Mouse (Mus musculus): ENCODE data around the gene Agfg2. TPM values are rescaled to one million over a fixed set of nuclear protein-coding genes. Genes with fewer than 3 reads are reported as not detected.

The Agfg2 gene
- polyA plus RNA-seq, 1 experiment from 2014 or later: 15.9 TPM

DNA sequence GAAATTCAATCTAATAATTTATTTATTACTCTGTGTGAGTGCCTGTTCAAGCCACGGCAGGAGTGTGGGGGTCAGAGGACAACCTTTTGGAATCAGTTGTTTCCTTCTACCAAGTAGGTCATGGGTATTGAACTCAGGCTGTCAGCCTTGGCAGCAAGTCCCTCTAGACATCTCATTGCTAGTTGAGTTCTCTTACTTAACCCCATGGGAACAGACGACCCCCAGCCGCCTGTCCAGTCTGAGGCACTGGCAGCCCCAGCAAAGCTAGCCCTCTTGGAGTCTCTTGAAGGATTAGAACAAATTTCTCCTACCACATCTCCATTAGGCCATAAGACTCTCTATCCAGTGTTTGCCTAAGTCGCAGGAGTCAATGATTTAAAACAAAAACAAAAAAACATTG, 4.8 kb downstream of the Agfg2 start:
- Histone ChIP-seq H3K4me1 (peaks cover 12% of the 10 kb centered on the region), H3K4me2 (no peak overlapping the region), H3K27me3 (no peaks in the 10 kb centered on the region), H3K9ac (no peak overlapping the region), H3K36me3 (no peaks in the 10 kb centered on the region; the same call in 1 of the 2 replicates), H3K4me3 (no peak overlapping the region), H3K9me3 (no peaks in the 10 kb centered on the region), H3K27ac (no peak overlapping the region)
- no peak for ATAC-seq (ENCODE audit: insufficient number of reproducible peaks, low FRiP score, low TSS enrichment, low read depth)
- WGBS: 78% methylated on average over 4 of the region's 4 CpGs

DNA sequence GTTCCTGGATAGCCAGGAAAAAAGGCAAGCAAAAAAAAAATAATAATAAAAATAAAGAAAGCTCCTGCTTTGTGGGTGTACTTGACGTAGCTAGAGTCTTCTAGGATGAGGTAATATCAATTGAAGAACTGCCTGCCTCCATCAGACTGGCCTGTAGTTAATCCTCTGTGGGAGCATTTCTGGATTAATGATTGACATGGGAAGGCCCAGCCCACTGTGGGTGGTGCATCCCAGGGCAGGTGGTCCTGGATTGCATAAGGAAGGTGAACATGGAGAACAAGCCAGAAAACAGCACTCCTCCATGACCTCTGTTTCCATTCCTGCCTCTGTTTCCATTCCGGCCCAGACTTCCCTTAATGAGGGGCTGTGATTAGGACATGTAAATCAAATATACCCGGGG, 5.8 kb downstream of the Agfg2 start:
- ATAC-seq (ENCODE audit: insufficient number of reproducible peaks, low FRiP score, low TSS enrichment, low read depth): no peak
- no peak overlapping the region for H3K9ac ChIP-seq
- H3K4me3 ChIP-seq: no peak overlapping the region
- 79% methylated on average over 3 of the region's 3 CpGs for WGBS
- H3K36me3 ChIP-seq: no peaks in the 10 kb centered on the region; the same call in 1 of the 2 replicates
- no peaks in the 10 kb centered on the region for H3K9me3 ChIP-seq
- no peak overlapping the region for H3K27ac ChIP-seq
- H3K4me2 ChIP-seq: no peak overlapping the region
- H3K4me1 ChIP-seq: peaks cover 9% of the 10 kb centered on the region
- H3K27me3 ChIP-seq: no peaks in the 10 kb centered on the region

DNA sequence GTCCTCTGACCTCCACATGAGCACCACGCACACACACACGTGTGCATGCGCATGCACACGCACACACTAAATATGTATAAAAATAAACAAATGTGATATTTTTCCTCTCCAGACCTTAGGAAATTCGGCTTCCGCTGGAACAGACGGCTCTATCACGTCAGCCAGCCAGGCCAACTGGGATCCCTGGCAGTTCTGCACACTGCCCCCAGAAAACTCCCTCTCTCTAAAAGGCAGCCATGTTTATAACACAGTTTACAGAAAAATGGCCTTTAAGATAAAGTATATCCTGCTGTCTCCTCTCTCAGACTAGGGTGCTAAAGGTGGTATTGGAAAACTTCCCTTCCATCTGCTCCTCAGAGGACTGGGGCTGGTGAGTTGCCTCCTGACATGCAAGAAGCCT, 6.7 kb downstream of the Agfg2 start:
- peaks cover under 1% of the 10 kb centered on the region; the same call in 1 of the 2 replicates for H3K4me1 ChIP-seq
- WGBS: 94% methylated on average over 8 of the region's 8 CpGs
- no peaks in the 10 kb centered on the region for H3K9me3 ChIP-seq
- H3K4me3 ChIP-seq: no peak overlapping the region
- H3K4me2 ChIP-seq: no peak overlapping the region
- H3K27me3 ChIP-seq: no peaks in the 10 kb centered on the region
- no peaks in the 10 kb centered on the region; the same call in 1 of the 2 replicates for H3K36me3 ChIP-seq
- H3K27ac ChIP-seq: no peak overlapping the region
- no peak for ATAC-seq (ENCODE audit: insufficient number of reproducible peaks, low FRiP score, low TSS enrichment, low read depth)
- H3K9ac ChIP-seq: no peak overlapping the region

DNA sequence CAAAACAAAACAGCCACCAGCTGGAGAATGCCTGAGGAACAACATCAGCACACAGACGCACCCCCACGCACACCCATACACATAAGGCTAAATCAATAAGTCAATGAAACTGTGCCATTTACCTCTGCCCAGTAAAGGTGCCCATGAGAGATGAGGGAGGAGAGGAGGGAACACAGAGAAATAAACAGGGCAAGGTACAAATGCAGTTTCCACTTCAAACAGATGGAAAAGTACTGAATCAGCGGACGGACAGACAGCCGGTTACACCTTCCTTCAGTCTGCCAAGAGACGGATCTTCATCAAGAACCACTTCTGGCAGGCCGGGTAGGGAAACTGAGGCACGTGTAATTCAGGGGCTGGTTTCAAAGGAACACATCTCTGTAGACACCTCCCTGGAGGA, 9.7 kb downstream of the Agfg2 start:
- Histone ChIP-seq H3K27me3 (no peaks in the 10 kb centered on the region), H3K4me1 (peaks cover 21% of the 10 kb centered on the region), H3K36me3 (no peaks in the 10 kb centered on the region; the same call in 1 of the 2 replicates), H3K9me3 (no peaks in the 10 kb centered on the region), H3K9ac (no peak overlapping the region), H3K4me2 (no peak overlapping the region), H3K27ac (no peak overlapping the region), H3K4me3 (no peak overlapping the region)
- 89% methylated on average over 8 of the region's 8 CpGs for WGBS
- no peak for ATAC-seq (ENCODE audit: insufficient number of reproducible peaks, low FRiP score, low TSS enrichment, low read depth)

DNA sequence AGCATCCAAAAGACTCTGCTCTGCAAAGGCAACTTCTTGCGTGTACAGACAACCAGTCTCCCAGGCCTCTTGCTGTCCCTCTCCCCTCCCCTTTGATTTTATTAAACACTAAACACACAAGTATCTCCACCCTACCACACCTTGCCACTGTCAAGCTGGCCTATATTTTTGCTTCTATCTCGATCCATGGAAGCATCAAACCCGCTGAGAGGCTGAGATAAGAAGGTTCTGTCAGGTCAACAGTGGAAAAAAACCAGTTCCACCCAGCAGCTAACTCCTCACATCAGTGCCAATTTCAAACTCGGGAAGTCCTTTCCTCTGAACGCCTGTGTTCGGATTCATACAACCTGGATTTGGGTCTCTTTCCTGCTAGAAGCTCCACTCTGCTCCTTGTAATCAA, 11.5 kb downstream of the Agfg2 start:
- ATAC-seq (ENCODE audit: insufficient number of reproducible peaks, low FRiP score, low TSS enrichment, low read depth): no peak
- 86% methylated on average over 6 of the region's 6 CpGs for WGBS
- Histone ChIP-seq H3K4me2 (no peak overlapping the region), H3K4me3 (no peak overlapping the region), H3K9me3 (no peaks in the 10 kb centered on the region), H3K27me3 (no peaks in the 10 kb centered on the region), H3K27ac (no peak overlapping the region), H3K9ac (no peak overlapping the region), H3K36me3 (no peaks in the 10 kb centered on the region; the same call in 1 of the 2 replicates), H3K4me1 (peaks cover 24% of the 10 kb centered on the region)

DNA sequence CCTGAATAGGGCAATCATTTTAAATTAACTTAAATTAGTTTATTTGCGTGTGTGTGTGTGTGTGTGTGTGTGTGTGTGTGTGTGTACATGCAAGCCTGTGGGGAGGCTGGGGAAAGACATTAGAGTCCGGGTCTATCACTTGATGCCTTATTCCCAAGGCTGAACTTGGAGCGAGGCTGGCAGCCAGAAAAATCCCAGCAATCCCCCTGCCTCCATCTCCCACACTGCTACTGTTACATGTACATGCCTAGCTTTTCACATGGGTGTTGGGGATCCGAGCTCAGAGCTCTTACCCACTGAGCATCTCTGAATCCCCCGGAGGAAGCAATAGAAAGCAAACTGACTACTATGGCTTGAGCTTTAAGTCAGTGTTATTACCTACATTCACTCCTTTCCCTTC, 12.2 kb downstream of the Agfg2 start:
- peaks cover 24% of the 10 kb centered on the region for H3K4me1 ChIP-seq
- H3K9me3 ChIP-seq: no peaks in the 10 kb centered on the region
- H3K9ac ChIP-seq: no peak overlapping the region
- peak overlapping the region; percentile 77; the same call in 1 of the 2 replicates for H3K27ac ChIP-seq
- ATAC-seq (ENCODE audit: insufficient number of reproducible peaks, low FRiP score, low TSS enrichment, low read depth): no peak
- no peak overlapping the region for H3K4me3 ChIP-seq
- H3K27me3 ChIP-seq: no peaks in the 10 kb centered on the region
- no peak overlapping the region for H3K4me2 ChIP-seq
- 76% methylated on average over 5 of the region's 5 CpGs for WGBS
- H3K36me3 ChIP-seq: peaks cover 2% of the 10 kb centered on the region; the same call in 1 of the 2 replicates

DNA sequence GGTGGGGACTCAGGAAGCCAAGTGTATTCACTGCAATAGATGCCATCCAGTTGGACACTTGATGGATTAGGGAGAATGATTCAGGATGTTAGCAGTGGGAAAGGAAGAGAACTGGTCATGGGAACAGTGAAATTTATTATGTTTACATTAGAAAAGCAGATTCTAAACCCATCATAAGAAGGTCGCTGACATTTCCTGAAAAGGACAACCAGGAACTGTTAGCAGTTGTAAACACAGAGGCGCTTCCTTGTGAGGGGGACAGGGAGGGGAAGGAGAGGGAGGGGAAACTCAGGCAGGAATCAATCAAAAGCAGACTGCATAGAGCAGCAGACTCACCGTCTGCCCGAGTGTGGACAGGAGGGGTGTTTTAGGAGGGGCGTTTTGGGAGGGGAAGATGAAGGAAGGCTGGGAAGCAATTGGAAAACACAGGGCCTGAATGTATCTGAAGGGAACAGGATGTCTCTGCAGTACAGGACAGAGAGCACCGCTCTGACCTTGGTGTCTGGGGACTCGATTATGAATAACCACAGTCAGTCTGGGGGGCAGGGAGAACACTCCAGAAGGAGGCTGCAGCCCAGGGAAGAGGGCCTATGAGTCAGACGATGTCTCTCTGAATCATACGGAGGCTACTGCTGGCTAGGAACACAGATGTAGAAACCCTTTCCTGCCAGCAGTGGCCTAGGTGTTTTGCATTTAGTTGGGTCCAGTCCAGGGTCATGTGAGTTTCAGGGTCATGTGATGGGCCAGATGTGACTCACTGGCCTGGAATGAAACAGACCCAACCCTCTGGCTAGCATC, 12.9 kb downstream of the Agfg2 start:
- peak; percentile 42; the same call in 1 of the 2 replicates for ATAC-seq (ENCODE audit: insufficient number of reproducible peaks, low FRiP score, low TSS enrichment, low read depth)
- H3K9me3 ChIP-seq: no peaks in the 10 kb centered on the region
- H3K27me3 ChIP-seq: no peaks in the 10 kb centered on the region
- no peak overlapping the region for H3K9ac ChIP-seq
- peaks cover 9% of the 10 kb centered on the region for H3K36me3 ChIP-seq
- WGBS: 14% methylated on average over 9 of the region's 9 CpGs
- H3K4me3 ChIP-seq: no peak overlapping the region
- H3K4me1 ChIP-seq: peaks cover 24% of the 10 kb centered on the region
- no peak overlapping the region for H3K4me2 ChIP-seq
- H3K27ac ChIP-seq: peak overlapping the region; percentile 77

DNA sequence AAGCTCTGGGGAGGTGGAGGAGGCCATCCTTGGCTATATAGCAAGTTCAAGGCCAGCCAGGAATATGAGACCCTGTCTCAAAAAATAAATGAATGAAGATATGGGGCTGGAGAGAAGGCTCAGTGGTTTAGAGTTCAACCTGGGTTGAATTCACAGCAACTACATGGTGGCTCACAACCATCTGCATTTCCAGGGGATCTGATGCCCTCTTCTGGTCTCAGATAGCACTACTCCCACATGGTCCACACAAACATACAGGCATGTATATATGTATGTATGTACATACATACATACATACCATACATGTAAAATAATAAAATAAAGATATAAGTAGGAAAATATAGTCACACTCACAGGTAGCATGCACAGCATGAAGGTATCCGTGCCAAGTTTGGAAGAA, 14.3 kb downstream of the Agfg2 start:
- Histone ChIP-seq H3K27me3 (no peaks in the 10 kb centered on the region), H3K4me1 (peaks cover 24% of the 10 kb centered on the region), H3K4me3 (no peak overlapping the region), H3K4me2 (no peak overlapping the region), H3K9me3 (no peaks in the 10 kb centered on the region), H3K9ac (no peak overlapping the region), H3K36me3 (peaks cover 19% of the 10 kb centered on the region), H3K27ac (no peak overlapping the region)
- ATAC-seq (ENCODE audit: insufficient number of reproducible peaks, low FRiP score, low TSS enrichment, low read depth): no peak
- 91% methylated on average over 1 of the region's 1 CpGs for WGBS

DNA sequence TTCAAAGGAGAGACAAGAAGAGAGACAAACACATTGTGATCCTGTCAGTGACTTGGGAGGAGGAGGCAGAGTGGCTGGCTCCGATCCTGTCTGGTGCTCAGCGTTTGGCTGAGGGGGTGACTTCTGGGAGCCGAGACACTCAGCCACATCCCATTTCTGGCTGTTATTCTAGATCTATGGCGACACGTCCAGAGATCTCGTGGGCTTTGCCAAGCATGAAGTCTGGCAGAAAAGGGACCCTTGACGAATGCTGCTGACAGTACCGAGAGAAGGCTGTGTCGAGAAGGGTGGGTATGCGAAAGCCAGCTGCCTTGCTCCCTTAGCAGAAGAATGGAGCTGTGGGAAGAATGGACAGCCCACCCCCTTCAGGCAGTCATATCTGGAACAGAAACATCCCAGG, 15.6 kb downstream of the Agfg2 start:
- ATAC-seq (ENCODE audit: insufficient number of reproducible peaks, low FRiP score, low TSS enrichment, low read depth): no peak
- H3K4me1 ChIP-seq: peaks cover 24% of the 10 kb centered on the region
- WGBS: 72% methylated on average over 10 of the region's 10 CpGs
- H3K36me3 ChIP-seq: peaks cover 30% of the 10 kb centered on the region
- H3K9ac ChIP-seq: no peak overlapping the region
- no peaks in the 10 kb centered on the region for H3K27me3 ChIP-seq
- no peak overlapping the region for H3K27ac ChIP-seq
- H3K4me2 ChIP-seq: 0 out of 2 replicates have a peak overlapping the region, but pooled peaks have one; percentile 5
- H3K9me3 ChIP-seq: no peaks in the 10 kb centered on the region
- H3K4me3 ChIP-seq: no peak overlapping the region

DNA sequence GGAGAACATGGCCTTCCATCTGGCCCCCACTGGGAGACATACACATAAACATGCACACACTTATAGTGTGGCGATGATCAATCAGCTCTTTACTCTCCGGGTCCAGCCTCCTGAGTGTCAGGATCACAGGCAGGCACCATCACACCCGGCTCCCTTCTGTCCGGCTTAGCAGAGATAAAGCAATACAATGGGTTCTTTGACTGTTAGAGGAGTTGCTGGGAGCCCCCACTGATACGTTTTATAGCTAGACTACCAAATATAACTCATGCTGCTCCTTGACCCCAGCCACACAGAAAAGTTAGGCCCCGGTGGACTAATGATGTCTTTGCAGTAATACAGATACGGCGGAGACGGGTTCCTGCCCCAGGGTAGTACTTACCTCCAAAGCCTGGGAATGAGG, 21.5 kb downstream of the Agfg2 start:
- H3K27ac ChIP-seq: no peak overlapping the region
- H3K4me2 ChIP-seq: no peak overlapping the region
- H3K4me1 ChIP-seq: no peaks in the 10 kb centered on the region
- no peak overlapping the region for H3K4me3 ChIP-seq
- WGBS: 73% methylated on average over 9 of the region's 9 CpGs
- no peaks in the 10 kb centered on the region for H3K9me3 ChIP-seq
- H3K36me3 ChIP-seq: peaks cover 55% of the 10 kb centered on the region
- H3K9ac ChIP-seq: no peak overlapping the region; the same call in 1 of the 2 replicates
- ATAC-seq (ENCODE audit: insufficient number of reproducible peaks, low FRiP score, low TSS enrichment, low read depth): no peak
- H3K27me3 ChIP-seq: no peaks in the 10 kb centered on the region

DNA sequence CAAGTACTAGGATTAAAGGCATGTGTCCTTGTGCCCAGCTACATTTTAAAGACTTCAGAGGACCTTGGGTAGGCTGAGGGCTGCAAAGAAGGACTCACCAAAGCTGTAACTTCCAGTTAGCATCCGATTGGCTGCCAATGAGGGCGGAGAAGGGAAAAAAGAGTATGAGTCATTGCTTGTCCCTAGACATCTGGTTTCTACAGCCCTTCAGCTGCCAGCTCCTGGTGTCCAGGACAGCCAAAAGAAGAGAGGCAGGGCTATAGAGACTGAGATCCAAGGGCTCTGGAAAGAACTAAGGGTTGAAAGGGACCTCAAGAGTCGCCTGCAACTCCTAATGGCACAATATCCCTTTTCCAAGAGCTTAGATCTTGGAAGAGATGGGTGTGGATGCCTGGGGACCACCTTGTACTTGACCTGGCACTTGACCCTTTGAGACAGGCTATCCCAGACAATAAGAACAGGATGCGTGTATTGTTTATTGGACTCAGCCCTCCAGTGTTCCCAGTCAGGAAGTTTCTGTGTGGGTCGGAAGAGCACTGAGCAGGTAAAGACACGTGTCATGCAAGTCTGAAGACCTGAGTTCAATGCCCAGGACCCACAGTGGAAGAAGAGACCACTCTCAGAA, 24.4 kb downstream of the Agfg2 start:
- no peak overlapping the region for H3K27ac ChIP-seq
- peaks cover 38% of the 10 kb centered on the region for H3K36me3 ChIP-seq
- ATAC-seq (ENCODE audit: insufficient number of reproducible peaks, low FRiP score, low TSS enrichment, low read depth): no peak
- H3K4me2 ChIP-seq: no peak overlapping the region
- WGBS: 83% methylated on average over 6 of the region's 6 CpGs
- H3K9ac ChIP-seq: no peak overlapping the region
- H3K4me3 ChIP-seq: no peak overlapping the region
- no peaks in the 10 kb centered on the region for H3K27me3 ChIP-seq
- H3K4me1 ChIP-seq: peaks cover 5% of the 10 kb centered on the region
- no peaks in the 10 kb centered on the region for H3K9me3 ChIP-seq

DNA sequence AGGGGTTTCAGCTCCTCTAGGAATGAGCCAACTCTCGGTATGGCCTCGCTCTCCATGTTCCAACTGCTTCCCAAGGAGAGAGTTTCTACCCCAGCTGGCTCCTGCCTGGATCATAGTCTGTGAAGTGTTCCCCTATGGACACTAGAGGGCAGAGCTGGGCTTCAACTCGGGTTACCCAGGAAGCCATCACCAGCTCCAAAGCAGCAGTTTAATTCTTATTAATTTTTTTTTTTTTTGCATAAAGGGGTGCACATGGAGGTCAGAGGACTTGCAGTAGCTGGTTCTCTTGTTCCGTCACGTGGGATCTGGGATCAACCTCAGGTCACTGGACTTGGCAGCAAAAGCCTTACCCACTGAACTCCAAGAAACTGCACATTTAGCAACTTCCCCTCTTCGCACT, 27.5 kb downstream of the Agfg2 start:
- Histone ChIP-seq H3K36me3 (peaks cover 24% of the 10 kb centered on the region), H3K9ac (no peak overlapping the region), H3K9me3 (no peaks in the 10 kb centered on the region), H3K4me1 (peaks cover 8% of the 10 kb centered on the region), H3K4me2 (no peak overlapping the region), H3K27me3 (no peaks in the 10 kb centered on the region), H3K27ac (peak overlapping the region; percentile 43), H3K4me3 (no peak overlapping the region)
- WGBS: 25% methylated on average over 6 of the region's 6 CpGs
- no peak for ATAC-seq (ENCODE audit: insufficient number of reproducible peaks, low FRiP score, low TSS enrichment, low read depth)
